Mouse (Mus musculus) limb, embryonic 10.5 days (tissue): ENCODE measurements around the gene Cacna1c. TPM values are rescaled to one million over a fixed set of nuclear protein-coding genes. Genes with fewer than 3 reads are reported as not detected.

Experiments
- DNase-seq: peaks from one replicate; pipeline ENCODE4 v3.0.0-alpha.2; 2017; ENCODE audit warnings: low spot score
- H3K27ac ChIP-seq: fragments of 300-500 bp; sonication (generic); 2 replicates; pipeline ENCODE4 v1.5.1; 2016; ENCODE audit warnings: mild to moderate bottlenecking
- H3K27me3 ChIP-seq: fragments of 300-500 bp; sonication (generic); 2 replicates; pipeline ENCODE4 v1.6.1; 2016; ENCODE audit warnings: low read depth, mild to moderate bottlenecking; ENCODE audit not compliant: poor library complexity, severe bottlenecking
- H3K36me3 ChIP-seq: fragments of 300-500 bp; sonication (generic); 2 replicates; pipeline ENCODE4 v1.6.1; 2016; ENCODE audit warnings: mild to moderate bottlenecking, moderate library complexity
- H3K4me1 ChIP-seq: fragments of 300-500 bp; sonication (generic); 2 replicates; pipeline ENCODE4 v1.6.1; 2016
- H3K4me3 ChIP-seq: fragments of 300-500 bp; sonication (generic); 2 replicates; pipeline ENCODE4 v1.5.1; 2016; ENCODE audit warnings: mild to moderate bottlenecking, moderate library complexity
- H3K9me3 ChIP-seq: fragments of 300-500 bp; sonication (generic); replicated peaks from 2 replicates; pipeline ENCODE4 v1.6.1; 2016; ENCODE audit warnings: mild to moderate bottlenecking
- WGBS: fragments of 180-500 bp; shearing (Covaris S2); methylation state at CpG from one replicate; pipeline ENCODE4 v1.1.7; 2016; 5-methylcytosine and 5-hydroxymethylcytosine counted together
- polyA plus RNA-seq: library from polyadenylated mRNA; unstranded; fragments of >200 nt; fragmentation: Nextera tagmentation; extraction: Ambion mirVana; gene quantifications from 2 replicates; pipeline ENCODE4 v1.2.1, GENCODE M21; 2016

The Cacna1c gene
- polyA plus RNA-seq, 1 experiment from 2014 or later: 10.2 TPM

DNA sequence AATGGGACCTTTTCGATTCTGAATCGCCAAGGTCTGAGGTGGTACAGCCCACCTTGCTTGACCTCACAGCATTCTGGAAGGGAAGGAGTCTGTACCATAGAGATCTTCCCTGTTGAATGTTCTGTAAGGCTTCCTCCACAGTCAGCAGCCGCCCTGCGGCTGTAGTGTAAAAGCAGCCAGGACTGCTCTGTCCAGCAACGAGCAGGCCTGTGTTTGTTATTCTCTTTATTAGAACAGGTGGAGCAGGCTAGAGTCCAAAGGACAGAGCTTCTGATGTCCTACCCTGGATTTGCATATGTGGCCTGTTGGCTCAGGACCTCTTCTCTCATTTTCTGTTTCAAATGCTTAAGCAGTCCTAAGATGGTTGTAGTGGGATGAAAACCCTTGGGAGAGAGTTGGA lies 4.1 kb upstream of the Cacna1c start:
- H3K4me1 ChIP-seq: peaks cover 14% of the 10 kb centered on the region
- no peak overlapping the region for H3K27ac ChIP-seq
- WGBS: 79% methylated on average over 5 of the region's 5 CpGs

DNA sequence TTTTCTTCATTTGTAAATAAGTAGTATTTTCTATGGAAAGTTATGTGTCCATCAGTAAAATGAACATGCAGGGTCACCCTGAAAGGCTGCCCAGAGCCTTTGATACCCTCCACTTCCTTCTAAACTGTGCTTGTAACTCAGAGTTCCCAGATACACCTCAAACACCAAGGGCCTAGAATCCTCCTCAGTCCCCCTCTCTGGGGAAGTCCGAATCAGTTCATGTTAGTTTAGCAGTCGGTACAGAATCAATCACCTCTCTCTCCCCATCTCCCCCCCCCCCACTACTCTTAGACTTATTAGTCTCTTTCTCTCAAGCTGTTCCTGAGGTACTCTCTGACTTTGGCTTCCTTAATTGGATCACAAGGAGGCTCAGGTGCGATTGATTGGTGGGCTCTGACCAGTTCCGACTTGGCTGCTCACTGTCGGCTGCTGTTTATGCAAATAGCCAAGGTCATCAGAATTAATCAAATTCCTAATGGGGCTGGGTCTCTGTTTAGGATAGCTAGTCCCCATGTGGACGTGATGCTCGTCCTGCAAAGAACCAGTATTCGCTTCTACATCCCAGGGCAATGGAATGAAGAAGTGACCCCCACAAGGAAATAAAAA lies 3.2 kb upstream of the Cacna1c start:
- Histone ChIP-seq H3K4me1 (peaks cover 14% of the 10 kb centered on the region), H3K4me3 (no peak overlapping the region), H3K36me3 (no peaks in the 10 kb centered on the region), H3K27me3 (no peaks in the 10 kb centered on the region), H3K9me3 (no peaks in the 10 kb centered on the region), H3K27ac (no peak overlapping the region)
- 34% methylated on average over 8 of the region's 8 CpGs for WGBS
- DNase-seq: no peak

More for the DNA sequence above, 4.1 kb upstream of the Cacna1c start:
- H3K9me3 ChIP-seq: no peaks in the 10 kb centered on the region
- no peak overlapping the region for H3K4me3 ChIP-seq
- H3K36me3 ChIP-seq: no peaks in the 10 kb centered on the region
- H3K27me3 ChIP-seq: no peaks in the 10 kb centered on the region
- no peak for DNase-seq

DNA sequence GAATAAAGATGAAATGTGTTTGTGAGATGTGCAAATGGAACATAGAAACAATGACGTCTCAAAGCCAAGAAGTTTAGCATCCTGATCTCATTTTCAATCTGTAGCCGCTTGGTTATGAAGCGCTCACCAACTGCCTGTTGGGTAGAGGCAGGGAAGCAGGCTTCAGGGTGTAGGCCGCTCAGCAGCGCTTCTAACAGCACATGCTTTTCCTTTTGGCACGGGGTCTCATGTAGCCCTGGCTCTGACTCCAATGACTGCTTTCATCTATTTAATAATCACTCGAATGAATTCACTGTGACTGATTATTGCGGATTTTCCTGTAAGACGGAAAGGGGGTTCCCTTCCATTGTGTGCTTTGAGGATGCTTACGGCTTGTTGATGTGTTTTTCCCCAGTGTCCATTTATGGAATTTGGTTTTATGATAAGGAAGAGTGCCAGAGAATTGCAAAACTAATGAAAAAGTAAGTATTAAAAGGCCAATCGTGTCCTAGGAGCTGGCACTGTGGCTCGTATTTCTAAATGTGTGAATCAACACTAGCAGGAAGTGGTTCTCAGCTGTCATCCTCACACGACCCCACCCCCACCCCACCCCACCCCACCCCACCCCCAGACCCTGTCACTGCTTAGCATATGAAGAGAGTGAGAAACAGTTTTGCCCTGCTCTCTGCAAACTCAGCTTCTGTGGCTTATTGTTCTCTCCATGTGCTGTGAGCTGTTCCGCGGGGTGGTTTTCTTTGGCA lies 2.5 kb upstream of the Cacna1c start:
- 50% methylated on average over 15 of the region's 15 CpGs for WGBS
- Histone ChIP-seq H3K36me3 (0 out of 2 replicates have a peak, but pooled peaks cover 2% of the 10 kb centered on the region), H3K4me1 (peaks cover 21% of the 10 kb centered on the region), H3K27me3 (no peaks in the 10 kb centered on the region), H3K27ac (no peak overlapping the region), H3K9me3 (no peaks in the 10 kb centered on the region), H3K4me3 (no peak overlapping the region)
- DNase-seq: no peak

DNA sequence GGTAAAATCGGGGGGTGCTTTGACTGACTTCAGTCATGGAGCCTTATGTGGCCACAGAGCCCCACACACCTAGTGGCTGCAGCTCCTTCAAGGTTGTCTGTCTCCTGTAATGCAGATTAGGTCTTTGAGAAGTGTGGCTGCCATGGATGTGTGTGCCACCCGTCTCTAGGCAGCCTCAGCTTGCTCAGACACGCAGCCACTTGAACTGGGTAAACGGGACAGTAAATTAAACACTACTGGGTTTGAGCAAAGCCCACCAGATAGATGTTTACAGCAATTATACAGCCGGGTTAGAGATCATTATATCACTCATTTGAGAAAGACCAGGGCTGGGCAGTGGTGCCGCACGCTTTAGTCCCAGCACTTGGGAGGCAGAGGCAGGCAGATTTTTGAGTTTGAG lies 1.6 kb downstream of the Cacna1c start:
- 65% methylated on average over 7 of the region's 7 CpGs for WGBS
- H3K27ac ChIP-seq: no peak overlapping the region
- no peaks in the 10 kb centered on the region for H3K9me3 ChIP-seq
- no peak for DNase-seq
- no peaks in the 10 kb centered on the region for H3K27me3 ChIP-seq
- peaks cover 15% of the 10 kb centered on the region for H3K36me3 ChIP-seq
- H3K4me3 ChIP-seq: no peak overlapping the region
- peaks cover 25% of the 10 kb centered on the region for H3K4me1 ChIP-seq

DNA sequence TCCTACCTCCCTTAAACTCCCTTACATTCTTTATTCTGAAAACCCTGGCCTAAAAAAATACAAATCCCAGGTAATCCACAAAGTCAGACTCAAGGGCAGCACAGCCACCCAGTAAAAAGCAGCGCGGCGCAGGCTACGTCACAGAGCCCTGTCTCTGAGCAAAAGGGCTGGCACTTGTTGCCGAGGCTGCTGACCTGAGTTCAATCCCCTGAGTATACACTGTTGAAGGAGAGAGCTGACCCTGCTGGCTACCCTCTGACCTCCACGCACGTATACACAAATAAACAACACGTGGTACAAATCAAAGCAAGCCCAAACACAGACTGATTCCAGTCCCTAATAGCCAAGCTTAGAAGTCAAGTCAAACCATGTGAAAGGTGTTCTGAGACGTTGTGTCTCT lies 2.1 kb downstream of the Cacna1c start:
- H3K4me1 ChIP-seq: peaks cover 20% of the 10 kb centered on the region
- no peaks in the 10 kb centered on the region for H3K27me3 ChIP-seq
- H3K36me3 ChIP-seq: peaks cover 15% of the 10 kb centered on the region
- no peak for DNase-seq
- no peaks in the 10 kb centered on the region for H3K9me3 ChIP-seq
- 38% methylated on average over 9 of the region's 9 CpGs for WGBS
- H3K27ac ChIP-seq: no peak overlapping the region
- H3K4me3 ChIP-seq: no peak overlapping the region

DNA sequence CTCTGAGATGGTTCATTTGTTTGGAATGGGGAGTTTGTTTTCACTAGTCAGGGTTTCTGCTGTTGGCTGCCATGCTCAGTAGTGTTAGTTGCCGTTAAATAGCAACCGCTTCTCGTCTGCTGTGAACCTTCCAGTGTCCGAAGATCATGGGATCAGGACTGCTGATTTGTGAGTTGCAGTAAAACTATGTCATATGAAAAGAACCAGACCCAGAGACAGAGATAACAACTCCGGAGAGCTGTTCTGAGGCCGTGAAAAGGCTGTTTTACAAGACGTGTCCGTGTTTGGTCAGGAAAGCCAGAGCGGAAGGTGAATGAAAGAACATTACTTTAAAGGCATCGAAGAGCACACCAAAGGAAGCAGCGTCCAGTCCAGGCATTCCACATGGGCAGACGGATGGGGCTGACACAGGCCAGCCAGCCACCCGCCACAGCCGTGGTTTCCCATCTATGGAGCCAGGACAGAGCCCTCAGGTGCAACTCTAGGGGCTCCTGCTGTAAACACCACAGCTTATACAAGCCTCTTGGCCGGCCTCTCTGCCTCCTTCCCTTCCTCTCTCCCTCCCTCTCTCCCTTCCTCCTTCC lies 2.6 kb downstream of the Cacna1c start:
- Histone ChIP-seq H3K4me1 (peaks cover 15% of the 10 kb centered on the region), H3K36me3 (peaks cover 15% of the 10 kb centered on the region), H3K27me3 (no peaks in the 10 kb centered on the region), H3K4me3 (no peak overlapping the region), H3K9me3 (no peaks in the 10 kb centered on the region), H3K27ac (no peak overlapping the region)
- DNase-seq: no peak
- 48% methylated on average over 15 of the region's 15 CpGs for WGBS

DNA sequence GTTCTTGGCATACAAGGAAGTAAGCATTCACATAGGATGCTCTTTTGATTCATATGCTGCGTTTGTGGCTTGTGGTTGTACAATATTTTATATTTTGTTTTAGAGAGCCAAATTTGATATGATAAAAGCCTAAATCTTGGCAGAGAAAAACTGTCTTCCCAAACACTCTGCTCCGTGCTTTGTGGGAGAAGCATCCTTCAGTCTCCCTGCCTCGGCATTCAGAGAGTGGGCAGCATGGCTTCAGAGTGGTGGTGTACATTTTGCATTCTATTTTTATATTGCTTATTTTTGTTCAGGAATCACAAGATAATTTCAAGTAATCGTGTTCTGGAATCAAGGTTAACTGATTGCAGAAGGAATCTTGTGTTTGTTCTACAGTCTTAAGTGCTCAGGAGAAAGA lies 4.7 kb downstream of the Cacna1c start:
- WGBS: 97% methylated on average over 4 of the region's 4 CpGs
- Histone ChIP-seq H3K27me3 (no peaks in the 10 kb centered on the region), H3K4me1 (peaks cover 11% of the 10 kb centered on the region), H3K27ac (no peak overlapping the region), H3K4me3 (no peak overlapping the region), H3K36me3 (peaks cover 15% of the 10 kb centered on the region), H3K9me3 (no peaks in the 10 kb centered on the region)
- DNase-seq: no peak

DNA sequence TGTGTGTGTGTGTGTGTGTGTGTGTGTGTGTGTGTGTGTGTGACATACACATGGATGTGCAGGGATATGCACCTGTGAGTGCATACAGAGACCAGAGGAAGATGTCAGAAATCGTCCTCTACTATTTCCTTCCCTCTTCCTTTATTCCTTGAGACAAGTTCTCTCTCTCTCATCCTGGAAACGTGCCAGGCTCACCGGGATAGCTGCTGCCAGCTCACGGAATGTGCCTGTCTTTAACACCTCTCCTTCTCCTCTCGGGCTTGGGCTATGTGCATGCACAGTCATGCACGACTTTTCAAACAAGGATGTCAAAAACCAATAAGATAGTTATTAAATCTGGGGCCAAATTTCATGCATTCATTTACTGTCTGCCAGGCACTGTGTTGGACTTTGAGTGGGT lies 8.6 kb downstream of the Cacna1c start:
- no peaks in the 10 kb centered on the region for H3K9me3 ChIP-seq
- 90% methylated on average over 6 of the region's 6 CpGs for WGBS
- no peak overlapping the region for H3K4me3 ChIP-seq
- H3K27me3 ChIP-seq: no peaks in the 10 kb centered on the region
- peaks cover 19% of the 10 kb centered on the region for H3K36me3 ChIP-seq
- H3K27ac ChIP-seq: no peak overlapping the region
- no peak for DNase-seq
- no peaks in the 10 kb centered on the region for H3K4me1 ChIP-seq

DNA sequence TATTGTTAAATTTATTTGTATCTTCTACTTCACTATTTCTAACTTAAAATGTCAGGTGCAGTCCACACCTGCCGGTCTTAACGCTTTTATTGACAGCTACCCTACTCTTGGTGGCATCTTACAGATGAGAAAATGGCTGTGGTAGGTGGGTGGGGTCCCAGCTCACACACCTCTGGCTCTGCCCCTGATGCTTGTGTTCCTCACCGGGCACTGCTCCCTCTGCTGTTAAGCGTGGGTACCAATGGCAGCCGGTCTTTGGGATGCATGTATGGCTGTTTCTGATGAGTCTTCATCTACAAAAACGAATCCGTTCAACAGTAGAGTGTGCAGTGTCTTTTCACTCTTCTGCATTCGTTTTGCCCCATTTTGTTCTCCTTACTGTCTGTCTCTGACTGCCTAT lies 9.6 kb downstream of the Cacna1c start:
- Histone ChIP-seq H3K27ac (no peak overlapping the region), H3K4me3 (no peak overlapping the region), H3K4me1 (no peaks in the 10 kb centered on the region), H3K36me3 (peaks cover 10% of the 10 kb centered on the region; the same call in 1 of the 2 replicates), H3K27me3 (no peaks in the 10 kb centered on the region), H3K9me3 (no peaks in the 10 kb centered on the region)
- WGBS: 60% methylated on average over 8 of the region's 8 CpGs
- DNase-seq: no peak

DNA sequence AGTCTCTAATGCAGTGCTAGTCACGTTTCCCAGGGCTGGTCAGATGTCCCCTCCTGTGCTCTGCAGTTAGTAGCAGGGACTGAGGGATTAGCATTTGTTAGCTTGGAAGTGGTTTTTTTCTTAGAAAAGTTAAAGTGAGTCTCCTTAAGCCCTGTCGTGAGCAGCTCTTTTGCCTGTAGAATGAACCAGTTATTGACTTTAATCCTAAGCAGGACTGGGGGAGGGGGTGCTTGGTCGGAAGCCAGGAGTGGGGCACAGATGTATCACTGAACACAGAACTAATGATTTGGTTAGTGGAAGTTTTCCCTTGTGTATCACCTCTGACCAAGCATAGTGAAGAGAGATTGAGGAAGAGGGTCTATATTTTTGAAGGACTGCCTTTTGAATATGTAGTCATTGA lies 12.4 kb downstream of the Cacna1c start:
- Histone ChIP-seq H3K27ac (no peak overlapping the region), H3K4me1 (no peaks in the 10 kb centered on the region)
- WGBS: 72% methylated on average over 3 of the region's 3 CpGs

DNA sequence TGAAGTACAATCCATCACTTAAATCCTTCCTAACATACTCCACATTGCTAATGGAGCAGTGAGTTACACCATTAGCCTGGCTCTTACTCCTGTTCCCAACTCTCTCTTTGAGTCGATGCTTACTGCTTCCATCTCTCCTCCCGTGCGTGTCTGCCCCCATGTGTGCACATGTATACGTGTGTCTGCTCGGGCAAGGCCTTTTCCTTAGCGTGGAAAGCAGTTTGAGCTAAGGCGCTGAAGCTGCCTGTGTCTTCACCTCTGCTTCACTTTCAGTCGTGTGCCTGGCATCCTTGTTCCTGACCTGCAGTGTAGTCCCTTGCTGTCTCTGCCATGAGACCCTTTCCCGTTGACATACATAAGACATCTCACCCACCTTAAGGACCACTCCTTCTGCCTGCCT lies 14.0 kb downstream of the Cacna1c start:
- peaks cover 8% of the 10 kb centered on the region; the same call in 1 of the 2 replicates for H3K36me3 ChIP-seq
- no peaks in the 10 kb centered on the region for H3K27me3 ChIP-seq
- 94% methylated on average over 9 of the region's 9 CpGs for WGBS
- H3K9me3 ChIP-seq: no peaks in the 10 kb centered on the region
- DNase-seq: no peak
- H3K4me3 ChIP-seq: no peak overlapping the region
- no peaks in the 10 kb centered on the region; the same call in 1 of the 2 replicates for H3K4me1 ChIP-seq
- no peak overlapping the region for H3K27ac ChIP-seq

More for the DNA sequence above, 12.4 kb downstream of the Cacna1c start:
- H3K27me3 ChIP-seq: no peaks in the 10 kb centered on the region
- no peak overlapping the region for H3K4me3 ChIP-seq
- peaks cover 8% of the 10 kb centered on the region; the same call in 1 of the 2 replicates for H3K36me3 ChIP-seq
- no peaks in the 10 kb centered on the region for H3K9me3 ChIP-seq
- DNase-seq: no peak

DNA sequence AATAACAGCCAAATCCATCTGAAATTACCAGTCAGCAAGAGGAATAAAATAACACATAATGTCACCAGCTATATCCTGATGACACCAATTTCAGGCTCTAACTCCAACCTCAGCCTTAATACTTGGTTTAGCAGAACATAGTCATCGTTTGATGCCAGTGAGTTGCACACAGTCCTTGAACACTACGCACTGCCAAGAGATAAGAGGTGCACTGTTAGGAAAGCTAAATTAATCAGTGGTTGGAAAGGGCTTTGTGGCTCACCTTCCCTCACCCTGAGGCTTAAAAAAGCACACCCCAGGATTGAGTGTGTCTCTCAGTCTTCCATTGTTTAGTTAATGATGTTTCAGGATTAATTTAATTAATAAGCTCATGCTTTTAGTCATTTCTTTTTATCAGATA lies 16.0 kb downstream of the Cacna1c start:
- Histone ChIP-seq H3K36me3 (peaks cover 8% of the 10 kb centered on the region; the same call in 1 of the 2 replicates), H3K27me3 (no peaks in the 10 kb centered on the region), H3K4me1 (peaks cover 16% of the 10 kb centered on the region), H3K9me3 (no peaks in the 10 kb centered on the region), H3K27ac (no peak overlapping the region), H3K4me3 (no peak overlapping the region)
- no peak for DNase-seq
- WGBS: 93% methylated on average over 2 of the region's 2 CpGs

DNA sequence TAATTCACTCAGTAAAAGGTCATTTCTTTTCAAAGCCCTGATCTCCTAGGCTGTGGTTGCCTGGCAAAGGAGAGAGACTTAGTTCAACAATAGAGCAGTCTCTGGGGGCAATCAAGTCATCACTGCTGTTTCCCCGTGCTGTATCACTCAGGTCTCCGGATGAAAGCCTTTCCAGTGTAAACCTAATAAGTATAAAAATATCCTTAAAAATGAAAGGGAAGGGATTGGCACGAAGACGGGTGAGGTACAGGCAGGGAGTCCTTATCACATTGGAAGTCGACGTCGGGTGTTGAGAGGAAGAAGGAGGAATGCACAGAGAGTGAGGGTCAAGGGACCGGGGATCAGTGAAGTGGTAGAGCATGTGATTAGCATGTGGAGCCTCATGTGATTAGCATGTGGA lies 19.1 kb downstream of the Cacna1c start:
- no peaks in the 10 kb centered on the region for H3K27me3 ChIP-seq
- 56% methylated on average over 8 of the region's 8 CpGs for WGBS
- H3K4me3 ChIP-seq: no peak overlapping the region
- H3K36me3 ChIP-seq: no peaks in the 10 kb centered on the region
- no peak overlapping the region for H3K27ac ChIP-seq
- no peaks in the 10 kb centered on the region for H3K9me3 ChIP-seq
- DNase-seq: no peak
- peaks cover 18% of the 10 kb centered on the region for H3K4me1 ChIP-seq
